Mouse (Mus musculus) lung, postnatal 4 days (tissue): Measurements from ENCODE around the gene Ptprcap.

Source experiments
- DNase-seq, 2 experiments: peaks; one replicate each; pipeline ENCODE4 v3.0.0; 2021

The Ptprcap gene

DNA sequence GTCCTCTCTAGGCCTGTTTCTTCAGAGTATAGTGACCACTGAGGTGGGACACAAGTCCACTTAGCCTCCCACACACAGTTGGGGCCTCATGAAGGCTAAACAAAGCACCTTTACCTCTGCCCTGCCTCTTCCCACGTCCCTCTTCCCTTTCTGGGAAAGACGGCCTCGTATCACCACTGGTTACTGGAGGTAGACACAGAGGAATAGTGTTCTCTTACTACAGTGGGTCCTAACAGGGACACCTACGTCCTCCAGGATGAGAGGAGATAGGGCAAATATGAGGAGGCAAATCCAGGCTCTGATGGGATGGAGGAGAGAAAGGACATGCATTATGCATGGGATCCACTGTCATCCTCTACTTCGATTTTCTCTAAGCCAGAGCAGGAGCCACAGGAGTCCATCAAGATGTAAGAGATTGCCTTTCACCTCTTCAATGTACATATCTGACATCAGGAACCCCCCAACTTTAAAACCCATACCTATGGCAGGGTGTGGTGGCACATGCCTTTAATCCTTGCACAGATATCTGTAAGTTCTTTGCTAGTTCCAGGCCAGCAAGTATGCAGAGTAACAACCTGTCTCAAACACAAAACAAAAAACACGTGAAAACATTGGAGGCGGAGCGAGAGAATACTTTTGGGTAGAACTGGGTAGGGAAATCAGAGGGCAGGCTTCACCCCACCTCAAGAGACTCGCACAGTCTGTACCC, 5.5 kb upstream of the Ptprcap start:
- no peak for DNase-seq

GRCm38 (mm10) chr19:4148491-4148806, 5.0 kb upstream of the Ptprcap start, which contains the start of gene Coro1b:
TSS of gene Coro1b (plus strand) at chr19:4148619.
- peak; percentile 98 to 99 for DNase-seq

DNA sequence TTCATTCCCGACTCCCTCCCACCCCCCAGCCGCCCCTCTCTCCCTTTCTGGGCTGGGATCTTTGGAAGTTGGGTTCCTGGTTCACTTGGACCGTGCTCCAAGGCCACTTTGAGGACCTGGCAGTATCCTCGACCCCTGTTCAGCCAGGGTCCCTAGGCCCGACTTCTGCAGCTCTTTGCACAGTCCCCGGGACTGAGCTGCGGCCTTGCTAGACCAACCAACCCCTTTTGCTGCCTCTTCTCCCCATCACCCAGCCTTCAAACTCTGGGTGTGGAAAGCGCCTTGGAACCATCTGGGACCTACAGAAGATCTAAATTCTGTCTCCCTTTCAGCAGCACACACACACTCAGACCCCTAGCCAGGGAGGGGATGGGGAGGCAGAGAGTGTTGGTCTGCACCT, 4.6 kb upstream of the Ptprcap start:
- DNase-seq, result no peak

DNA sequence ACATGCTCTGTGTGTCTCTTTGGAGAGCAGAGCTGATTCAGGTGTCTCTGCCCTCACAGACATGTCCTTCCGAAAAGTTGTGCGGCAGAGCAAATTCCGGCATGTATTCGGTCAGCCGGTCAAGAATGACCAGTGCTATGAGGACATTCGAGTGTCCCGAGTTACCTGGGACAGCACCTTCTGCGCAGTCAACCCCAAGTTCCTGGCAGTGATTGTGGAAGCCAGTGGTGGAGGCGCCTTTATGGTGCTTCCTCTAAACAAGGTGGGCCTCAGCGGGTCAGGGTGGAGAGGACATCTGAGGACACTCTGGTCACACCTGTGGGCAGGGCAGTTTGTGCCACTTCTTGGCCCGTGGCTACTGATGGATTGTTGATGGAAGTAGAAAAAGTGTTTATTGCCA, 4.1 kb upstream of the Ptprcap start:
- DNase-seq, result no peak

DNA sequence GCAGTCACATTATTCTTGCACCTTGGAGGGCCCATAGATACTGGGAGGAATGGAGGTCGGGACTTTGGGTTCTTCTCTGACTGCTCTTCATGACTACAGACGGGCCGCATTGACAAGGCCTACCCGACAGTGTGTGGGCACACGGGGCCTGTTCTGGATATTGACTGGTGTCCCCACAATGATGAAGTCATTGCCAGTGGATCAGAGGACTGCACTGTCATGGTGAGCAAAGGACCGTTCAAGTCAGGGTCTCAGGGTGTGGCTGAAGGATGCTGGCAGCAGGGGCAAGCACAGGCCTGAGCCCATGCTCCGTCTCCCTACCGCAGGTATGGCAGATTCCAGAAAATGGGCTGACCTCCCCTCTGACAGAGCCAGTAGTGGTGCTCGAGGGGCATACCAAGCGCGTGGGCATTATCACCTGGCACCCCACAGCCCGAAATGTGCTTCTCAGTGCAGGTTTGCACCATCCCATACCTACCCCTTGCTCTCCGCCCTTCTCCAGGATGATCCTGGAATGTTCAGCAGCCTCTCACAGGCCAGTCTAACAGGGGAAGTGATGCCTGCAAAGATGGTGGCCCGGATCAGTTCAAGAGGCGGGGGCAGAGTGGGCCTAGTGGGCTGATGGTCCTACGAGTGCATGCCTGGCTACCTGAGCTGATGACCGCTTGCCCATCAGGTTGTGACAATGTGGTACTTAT, 3.5 kb upstream of the Ptprcap start:
- no peak for DNase-seq

GRCm38 (mm10) chr19:4150567-4151487, 2.6 kb upstream of the Ptprcap start:
- no peak for DNase-seq

GRCm38 (mm10) chr19:4151488-4151860, 1.9 kb upstream of the Ptprcap start:
- no peak for DNase-seq

GRCm38 (mm10) chr19:4151898-4152297, 1.5 kb upstream of the Ptprcap start:
- no peak for DNase-seq

DNA sequence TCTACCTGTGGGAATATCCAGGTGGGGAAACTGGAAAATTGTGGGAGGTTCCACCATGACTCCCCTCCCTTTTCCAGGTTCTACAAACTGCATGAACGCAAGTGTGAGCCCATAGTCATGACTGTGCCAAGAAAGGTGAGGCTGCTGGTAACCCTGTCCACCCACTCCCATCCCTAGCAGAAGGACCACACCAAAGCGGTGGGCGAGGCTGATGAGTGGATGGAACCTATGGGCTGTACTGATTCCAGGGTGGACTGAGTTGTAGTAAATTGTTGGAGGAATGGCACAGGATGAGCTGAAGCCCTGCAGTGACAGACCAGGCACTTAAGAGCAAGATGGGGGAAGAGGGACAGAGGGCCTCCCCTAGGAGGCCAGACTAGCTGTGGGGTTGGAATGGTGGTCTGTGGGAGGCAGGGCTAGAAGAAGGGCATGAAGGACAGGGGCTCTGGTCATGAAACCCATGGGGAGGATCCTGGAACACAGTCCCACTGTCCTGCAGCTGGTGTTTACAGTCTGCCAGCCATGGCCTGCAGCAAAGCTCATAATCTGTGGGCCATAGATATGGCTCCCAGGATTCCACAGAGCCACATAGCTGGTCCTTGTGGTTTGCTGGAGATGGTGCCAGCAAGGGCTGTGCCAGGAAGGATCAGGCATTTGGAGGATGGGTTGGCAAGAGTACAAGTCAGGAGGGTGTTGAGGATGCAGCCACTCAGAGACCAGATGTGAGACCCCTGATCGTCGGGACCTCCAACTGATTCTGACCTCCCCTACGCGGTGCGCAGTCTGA, 766 bp upstream of the Ptprcap start:
- no peak for DNase-seq

GRCm38 (mm10) chr19:4154437-4155222, 1.2 kb downstream of the Ptprcap start:
- DNase-seq, result peak in 1 of 2 experiments; percentile 43

- no peak for DNase-seq
These were observed 2.0 kb downstream of the Ptprcap start for GRCm38 (mm10) chr19:4155223-4156072.

GRCm38 (mm10) chr19:4156073-4156579, 2.7 kb downstream of the Ptprcap start:
- no peak for DNase-seq

- no peak for DNase-seq
These were observed 3.4 kb downstream of the Ptprcap start for GRCm38 (mm10) chr19:4156771-4157170.

DNA sequence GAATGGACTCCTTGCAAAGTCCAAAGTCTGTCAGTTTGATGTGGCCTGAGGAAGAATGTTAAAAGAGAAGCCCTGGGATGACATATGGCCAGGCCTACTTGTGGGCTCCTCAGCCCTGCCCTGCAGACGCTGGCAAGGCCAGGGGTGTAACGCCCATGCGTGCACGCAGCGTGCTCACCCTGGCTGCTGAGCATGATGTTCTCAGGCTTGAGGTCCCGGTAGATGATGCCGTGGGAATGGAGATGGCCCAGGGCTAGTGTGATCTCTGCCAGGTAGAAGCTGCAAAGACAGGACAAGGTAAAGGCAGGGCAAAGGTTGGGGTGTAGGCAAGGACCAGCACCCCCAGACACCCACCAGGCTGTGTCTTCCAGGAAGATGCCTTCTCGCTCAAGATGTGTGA, 5.6 kb downstream of the Ptprcap start:
- no peak for DNase-seq

DNA sequence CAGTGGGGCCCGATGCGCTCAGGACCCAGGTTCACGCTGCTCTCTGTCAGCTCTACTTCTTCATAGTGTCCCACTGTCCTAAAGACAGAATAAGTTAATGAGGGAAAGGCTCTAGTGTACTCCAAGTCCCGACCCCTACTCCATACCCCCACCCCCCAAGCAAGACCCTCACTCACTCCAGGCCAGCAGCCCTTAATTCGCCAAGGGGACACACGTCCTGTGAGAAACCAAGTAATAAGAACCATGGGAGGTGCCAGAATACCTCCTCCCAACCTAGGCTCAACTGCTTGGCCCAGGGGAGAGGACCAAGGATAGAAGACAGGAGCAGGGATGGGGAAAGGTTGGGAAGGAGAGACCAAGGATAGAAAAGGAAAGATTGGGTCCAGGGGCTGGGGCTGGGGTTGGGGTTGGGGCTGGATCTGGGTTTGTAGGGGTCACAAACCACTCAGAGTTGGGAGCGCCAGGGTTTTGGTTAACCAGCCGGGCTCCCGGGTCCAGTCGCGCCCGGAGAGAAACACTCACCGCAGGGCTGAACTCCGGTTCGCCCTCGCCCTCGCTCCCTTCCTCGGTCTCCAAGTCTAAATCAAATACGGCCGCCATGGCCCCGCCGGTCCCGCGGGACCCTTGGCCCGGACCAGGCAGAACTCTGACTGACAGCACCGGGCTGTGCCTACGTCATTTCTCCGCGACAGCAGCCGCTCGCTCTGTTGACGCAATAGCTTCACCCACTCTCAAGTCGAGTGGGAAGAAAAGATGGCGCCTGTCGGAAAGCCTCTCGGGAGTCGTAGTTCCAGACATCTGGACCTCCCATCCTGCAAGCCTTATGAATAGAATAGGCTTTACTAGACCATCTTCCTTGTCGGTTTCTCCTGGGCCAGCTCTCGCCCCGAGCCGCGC, 9.5 kb downstream of the Ptprcap start, which contains the start of gene Rps6kb2:
Gene Rps6kb2, minus strand, starts transcription at position 709 of the 897 bp plus-strand sequence.
- DNase-seq, result peak; percentile 96 to 97

- DNase-seq, result no peak
These were observed 10.1 kb downstream of the Ptprcap start for GRCm38 (mm10) chr19:4163543-4163887.

DNA sequence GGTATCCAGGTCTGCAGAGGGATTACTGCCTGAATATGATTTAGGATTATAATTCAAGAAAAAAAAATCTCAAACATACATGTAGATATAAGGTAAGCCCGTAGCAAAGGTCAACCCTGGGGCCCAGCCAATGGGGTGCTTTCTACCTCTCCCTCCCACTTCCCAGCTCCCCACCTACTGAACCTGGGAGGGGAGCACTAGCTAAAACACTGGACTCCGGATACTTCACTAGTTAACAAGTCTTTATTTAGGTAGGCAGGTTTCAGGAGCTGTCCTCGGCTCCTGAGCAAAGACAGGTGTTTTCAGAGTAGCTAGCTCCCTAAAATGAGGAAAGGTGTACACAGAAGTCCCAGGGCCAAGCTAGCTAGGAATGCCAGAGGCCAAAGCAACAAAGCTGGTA, 10.7 kb downstream of the Ptprcap start:
- DNase-seq, result no peak

- DNase-seq, result no peak
These were observed 11.3 kb downstream of the Ptprcap start for GRCm38 (mm10) chr19:4164721-4165120.

DNA sequence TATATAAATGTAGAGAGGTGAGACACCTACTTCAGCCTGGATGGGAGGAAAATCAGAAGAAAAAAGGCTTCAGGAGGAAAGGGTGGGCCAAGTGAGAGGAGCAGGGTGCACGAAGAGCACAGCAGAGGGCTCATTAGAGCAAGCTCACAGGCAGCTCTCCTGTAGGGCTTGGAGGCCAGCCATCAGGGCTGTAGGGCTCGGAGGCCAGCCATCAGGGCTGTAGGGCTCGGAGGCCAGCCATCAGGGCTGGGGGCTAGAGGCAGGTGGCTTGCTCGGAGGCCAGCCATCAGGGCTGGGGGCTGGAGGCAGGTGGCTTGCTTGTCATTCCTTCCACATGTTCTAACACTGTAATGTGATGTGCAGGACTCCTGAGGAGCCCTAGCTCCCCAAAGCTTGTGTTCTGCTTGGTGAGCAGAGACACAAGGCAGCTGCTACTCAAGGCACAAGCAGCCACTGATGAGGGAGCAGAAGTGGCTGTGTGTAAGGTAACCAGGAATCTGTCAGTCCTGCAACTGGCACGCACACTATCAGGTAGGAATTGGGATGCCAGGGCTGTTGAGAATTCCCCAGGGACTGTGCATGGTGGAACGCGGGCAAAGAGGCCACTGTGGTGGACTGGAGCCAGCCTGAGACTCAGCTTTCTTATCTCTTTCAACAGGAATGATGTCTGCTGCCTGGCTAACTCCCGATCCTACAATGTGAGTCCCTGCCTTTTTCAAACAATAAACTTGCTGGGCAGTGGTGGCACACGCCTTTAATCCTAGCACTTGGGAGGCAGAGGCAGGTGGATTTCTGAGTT, 13.5 kb downstream of the Ptprcap start:
- no peak for DNase-seq
